Comparison of ENCODE assay signal across 8 mouse cellular contexts in the genomic region with DNA sequence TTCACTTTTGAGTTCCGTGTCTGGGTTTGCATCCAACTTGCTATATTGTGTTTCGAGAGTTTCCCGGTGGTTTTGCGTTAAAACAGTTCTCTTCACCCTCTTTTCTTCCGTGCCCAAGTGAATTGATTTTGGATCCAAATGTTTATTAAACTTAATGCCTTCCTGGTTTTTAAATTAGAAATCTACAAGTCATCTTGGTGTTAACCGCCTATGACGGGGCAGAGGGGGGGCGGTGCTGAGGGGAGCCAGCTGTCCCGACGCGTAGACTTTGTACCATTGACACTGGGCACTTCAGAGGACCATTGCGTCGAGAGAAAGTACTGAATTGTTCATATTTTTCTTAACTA.
DNase-seq lines count a peak whose midpoint lies in the region; ATAC-seq lines count a peak whose summit lies in the region.

No protein-coding gene starts in this region.

- H3K9me3 ChIP-seq in embryonic facial prominence, embryonic 11.5 days (replicated peaks; ENCODE audit: control insufficient read depth, low read length): no peaks in the 10 kb centered on the region
- H3K9me3 ChIP-seq in heart, embryonic 15.5 days (replicated peaks): no peaks in the 10 kb centered on the region
- H3K9me3 ChIP-seq in stomach, embryonic 14.5 days (ENCODE audit: control insufficient read depth, low read depth, low read length): no peaks in the 10 kb centered on the region

- H3K36me3 ChIP-seq in embryonic facial prominence, embryonic 11.5 days (replicated peaks; ENCODE audit: control insufficient read depth, insufficient read depth, low read depth, low read length): no peaks in the 10 kb centered on the region
- H3K36me3 ChIP-seq in heart, embryonic 15.5 days: no peaks in the 10 kb centered on the region
- no peaks in the 10 kb centered on the region for H3K36me3 ChIP-seq in macrophage (ENCODE audit: inconsistent target)
- H3K36me3 ChIP-seq in stomach, embryonic 14.5 days (ENCODE audit: control insufficient read depth, insufficient read depth, low read length): no peaks in the 10 kb centered on the region

- H3K79me2 ChIP-seq in macrophage (ENCODE audit: inconsistent target): peaks cover 50% of the 10 kb centered on the region

- under 1% methylated on average over 13 of the region's 13 CpGs for WGBS in embryonic facial prominence, embryonic 11.5 days
- WGBS in heart, embryonic 15.5 days: under 1% methylated on average over 13 of the region's 13 CpGs
- 1% methylated on average over 13 of the region's 13 CpGs for WGBS in macrophage (ENCODE audit: missing documents)
- under 1% methylated on average over 13 of the region's 13 CpGs for WGBS in stomach, embryonic 14.5 days

- peak overlapping the region; percentile 95 for H3K27ac ChIP-seq in embryonic facial prominence, embryonic 11.5 days (replicated peaks; ENCODE audit: low read depth, low read length)
- peak overlapping the region; percentile 99 for H3K27ac ChIP-seq in heart, embryonic 15.5 days
- H3K27ac ChIP-seq in macrophage: peak overlapping the region; percentile 52
- peak overlapping the region; percentile 100 for H3K27ac ChIP-seq in stomach, embryonic 14.5 days (ENCODE audit: low read length)

- ATAC-seq in embryonic facial prominence, embryonic 11.5 days (replicated peaks; ENCODE audit: insufficient number of reproducible peaks, low FRiP score, low TSS enrichment, low read depth): no peak
- ATAC-seq in heart, embryonic 15.5 days (replicated peaks; ENCODE audit: insufficient number of reproducible peaks, insufficient read depth, low FRiP score, low read depth): no peak
- no peak for ATAC-seq in stomach, embryonic 14.5 days (ENCODE audit: insufficient number of reproducible peaks, insufficient read depth, low FRiP score, low read depth)

- H3K4me1 ChIP-seq in embryonic facial prominence, embryonic 11.5 days (ENCODE audit: control insufficient read depth, insufficient read depth, low read length): peaks cover 7% of the 10 kb centered on the region
- H3K4me1 ChIP-seq in heart, embryonic 15.5 days (replicated peaks): peaks cover 45% of the 10 kb centered on the region
- peaks cover 23% of the 10 kb centered on the region for H3K4me1 ChIP-seq in stomach, embryonic 14.5 days (ENCODE audit: control insufficient read depth, insufficient read depth, low read length)

- peak; percentile 30 to 41 for DNase-seq in urinary bladder, adult 18-20 months (ENCODE audit: low spot score in 2 of 2)
- DNase-seq in urinary bladder, adult 2 months (ENCODE audit: low spot score): no peak
- peak; percentile 65 for DNase-seq in embryonic facial prominence, embryonic 11.5 days (ENCODE audit: low spot score)
- DNase-seq in kidney, postnatal 14 days: peak; percentile 81
- DNase-seq in frontal cortex, postnatal 14 days (ENCODE audit: low spot score in 2 of 2): no peak

- peak overlapping the region; percentile 83 for H3K4me2 ChIP-seq in embryonic facial prominence, embryonic 11.5 days (ENCODE audit: low read depth, low read length)
- peak overlapping the region; percentile 64 for H3K4me2 ChIP-seq in heart, embryonic 15.5 days
- peak overlapping the region; percentile 70 for H3K4me2 ChIP-seq in stomach, embryonic 14.5 days (replicated peaks; ENCODE audit: low read depth, low read length)

- H3K9ac ChIP-seq in embryonic facial prominence, embryonic 11.5 days (replicated peaks; ENCODE audit: low read length): peak overlapping the region; percentile 85
- peak overlapping the region; percentile 91 for H3K9ac ChIP-seq in heart, embryonic 15.5 days
- H3K9ac ChIP-seq in stomach, embryonic 14.5 days (replicated peaks; ENCODE audit: low read depth, low read length): peak overlapping the region; percentile 68

- H3K4me3 ChIP-seq in embryonic facial prominence, embryonic 11.5 days (ENCODE audit: low read depth, low read length): peak overlapping the region; percentile 78
- peak overlapping the region; percentile 75 for H3K4me3 ChIP-seq in heart, embryonic 15.5 days
- peak overlapping the region; percentile 61 for H3K4me3 ChIP-seq in macrophage (ENCODE audit: inconsistent target)
- peak overlapping the region; percentile 66 for H3K4me3 ChIP-seq in stomach, embryonic 14.5 days (ENCODE audit: low read depth, low read length)

- no peaks in the 10 kb centered on the region for H3K27me3 ChIP-seq in embryonic facial prominence, embryonic 11.5 days (ENCODE audit: control insufficient read depth, insufficient read depth, low read length)
- H3K27me3 ChIP-seq in heart, embryonic 15.5 days: no peaks in the 10 kb centered on the region
- no peaks in the 10 kb centered on the region for H3K27me3 ChIP-seq in stomach, embryonic 14.5 days (ENCODE audit: control insufficient read depth, insufficient read depth, low read length)

Comparison
In these comparisons a context has a peak if more than half of its experiments do, and no peak if none do; other contexts are left out.
1. DNase-seq: peak in urinary bladder, adult 18-20 months (2 of 2), embryonic facial prominence, embryonic 11.5 days (single experiment) and kidney, postnatal 14 days (single experiment); none in urinary bladder, adult 2 months (single experiment) and frontal cortex, postnatal 14 days (0 of 2).
2. Peak in every context shown above with its lines, with median percentiles within 50 percentile points of each other: H3K27ac ChIP-seq, H3K4me2 ChIP-seq, H3K4me3 ChIP-seq and H3K9ac ChIP-seq.